Mouse (Mus musculus) embryonic fibroblast, embryonic 13.5 days (primary cell): Measurements from ENCODE around the gene Trim10.

ENCODE experiments used
- CTCF ChIP-seq: IDR thresholded peaks from 2 replicates; pipeline ENCODE4 v1.5.1; 2011; ENCODE audit warnings: mild to moderate bottlenecking, control low read depth, low read length, moderate library complexity, borderline replicate concordance; ENCODE audit not compliant: insufficient read depth
- POLR2A ChIP-seq: IDR thresholded peaks from 2 replicates; pipeline ENCODE4 v1.6.1; 2011; ENCODE audit warnings: low read depth, mild to moderate bottlenecking, control low read depth, low read length, moderate library complexity

DNA sequence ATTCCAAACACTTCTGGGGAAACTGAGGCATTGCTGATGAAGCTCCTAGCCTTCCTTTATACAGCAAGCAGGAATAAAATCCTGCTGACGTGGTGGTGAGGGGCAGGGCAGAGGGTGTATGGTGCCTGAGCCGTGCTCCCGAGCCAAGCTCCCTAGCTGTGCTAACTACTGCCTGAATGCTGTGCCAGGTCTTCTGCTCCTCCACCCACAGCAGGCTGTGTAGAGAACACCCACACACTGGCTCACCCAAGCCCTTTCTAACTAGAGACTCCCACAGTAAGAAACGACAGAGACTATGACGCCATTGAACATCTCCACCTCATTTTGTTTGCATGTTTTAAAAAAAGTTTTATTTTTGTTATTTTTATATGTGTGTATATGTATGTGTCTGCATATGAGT is 30.6 kb downstream of the Trim10 start:
- TF ChIP-seq POLR2A (no peak), CTCF (no peak)
